ENCODE assay signal across 24 mouse cellular contexts in genomic region chr16:90360327-90360726, GRCm38 (mm10). TPM values are rescaled to one million over a fixed set of nuclear protein-coding genes. Genes with fewer than 3 reads are reported as not detected.
DNase-seq lines count a peak whose midpoint lies in the region; ATAC-seq and TF ChIP-seq lines count a peak whose summit lies in the region.
"Had no signal": no experiment of that assay in that cellular context is flagged by ENCODE, and none has a peak within 500 bp of the region (broad histone marks: within the 10 kb centered on the region; RNA-seq: fewer than 3 reads in every experiment).

No protein-coding gene starts in this region.

- H3K36me3 ChIP-seq in forebrain, embryonic 16.5 days (ENCODE audit: control insufficient read depth, insufficient read depth): no peaks in the 10 kb centered on the region
- H3K36me3 ChIP-seq in forebrain, postnatal 0 days (ENCODE audit: insufficient read depth): no peaks in the 10 kb centered on the region
- no peaks in the 10 kb centered on the region for H3K36me3 ChIP-seq in hindbrain, embryonic 14.5 days (replicated peaks; ENCODE audit: control insufficient read depth, insufficient read depth)
- H3K36me3 ChIP-seq in hindbrain, embryonic 13.5 days: no peaks in the 10 kb centered on the region
- no peaks in the 10 kb centered on the region for H3K36me3 ChIP-seq in midbrain, embryonic 14.5 days (ENCODE audit: control insufficient read depth, insufficient read depth, low read length)
- no peaks in the 10 kb centered on the region for H3K36me3 ChIP-seq in midbrain, embryonic 16.5 days (ENCODE audit: control insufficient read depth, insufficient read depth, low read length)
- H3K36me3 ChIP-seq in kidney, embryonic 14.5 days (ENCODE audit: control insufficient read depth, insufficient read depth, low read length): no peaks in the 10 kb centered on the region
- H3K36me3 ChIP-seq: intestine, embryonic 15.5 days had no signal

- no peaks in the 10 kb centered on the region for H3K9me3 ChIP-seq in forebrain, embryonic 16.5 days (ENCODE audit: control insufficient read depth, low read length)
- no peaks in the 10 kb centered on the region for H3K9me3 ChIP-seq in forebrain, postnatal 0 days (ENCODE audit: low read length)
- H3K9me3 ChIP-seq in hindbrain, embryonic 14.5 days (ENCODE audit: control insufficient read depth, low read length): no peaks in the 10 kb centered on the region
- no peaks in the 10 kb centered on the region for H3K9me3 ChIP-seq in hindbrain, embryonic 13.5 days
- H3K9me3 ChIP-seq in midbrain, embryonic 14.5 days (ENCODE audit: control insufficient read depth, low read length): no peaks in the 10 kb centered on the region
- H3K9me3 ChIP-seq in midbrain, embryonic 16.5 days (replicated peaks; ENCODE audit: control insufficient read depth, low read length, poor library complexity, severe bottlenecking): no peaks in the 10 kb centered on the region
- no peaks in the 10 kb centered on the region for H3K9me3 ChIP-seq in kidney, embryonic 14.5 days (ENCODE audit: control insufficient read depth, low read length)
- H3K9me3 ChIP-seq: intestine, embryonic 15.5 days had no signal

- no peak overlapping the region for H3K4me2 ChIP-seq in forebrain, embryonic 16.5 days (ENCODE audit: low read length)
- H3K4me2 ChIP-seq in forebrain, postnatal 0 days (ENCODE audit: low read depth): no peak overlapping the region
- no peak overlapping the region for H3K4me2 ChIP-seq in hindbrain, embryonic 14.5 days (replicated peaks)
- no peak overlapping the region for H3K4me2 ChIP-seq in hindbrain, embryonic 13.5 days
- H3K4me2 ChIP-seq in midbrain, embryonic 14.5 days (ENCODE audit: low read length): no peak overlapping the region
- H3K4me2 ChIP-seq in midbrain, embryonic 16.5 days (ENCODE audit: low read length): no peak overlapping the region
- no peak overlapping the region for H3K4me2 ChIP-seq in kidney, embryonic 14.5 days (replicated peaks; ENCODE audit: low read depth, low read length)
- H3K4me2 ChIP-seq: intestine, embryonic 15.5 days had no signal

- TF ChIP-seq CTCF in forebrain, postnatal 0 days (IDR thresholded peaks at IDR 0.05; ENCODE audit: low read depth): no peak

- H3K27ac ChIP-seq in forebrain, embryonic 16.5 days (ENCODE audit: low read length): no peak overlapping the region
- no peak overlapping the region for H3K27ac ChIP-seq in forebrain, postnatal 0 days (ENCODE audit: low read depth, low read length)
- H3K27ac ChIP-seq in hindbrain, embryonic 14.5 days: no peak overlapping the region
- H3K27ac ChIP-seq in hindbrain, embryonic 13.5 days: no peak overlapping the region
- H3K27ac ChIP-seq in midbrain, embryonic 14.5 days (replicated peaks; ENCODE audit: low read depth, low read length): no peak overlapping the region
- no peak overlapping the region for H3K27ac ChIP-seq in midbrain, embryonic 16.5 days (ENCODE audit: low read length)
- H3K27ac ChIP-seq in kidney, embryonic 14.5 days (ENCODE audit: low read depth, low read length): no peak overlapping the region
- H3K27ac ChIP-seq: intestine, embryonic 15.5 days; left cerebral cortex, adult 2 months; liver, embryonic 14.5 days; stomach, postnatal 0 days had no signal

- no peak overlapping the region for H3K9ac ChIP-seq in forebrain, embryonic 16.5 days (replicated peaks; ENCODE audit: low read depth, low read length)
- H3K9ac ChIP-seq in forebrain, postnatal 0 days: no peak overlapping the region
- no peak overlapping the region for H3K9ac ChIP-seq in hindbrain, embryonic 14.5 days
- H3K9ac ChIP-seq in hindbrain, embryonic 13.5 days: no peak overlapping the region
- no peak overlapping the region for H3K9ac ChIP-seq in midbrain, embryonic 14.5 days (replicated peaks; ENCODE audit: low read length)
- H3K9ac ChIP-seq in midbrain, embryonic 16.5 days (ENCODE audit: low read depth, low read length): no peak overlapping the region
- H3K9ac ChIP-seq in kidney, embryonic 14.5 days (ENCODE audit: low read depth, low read length): no peak overlapping the region
- H3K9ac ChIP-seq: intestine, embryonic 15.5 days; liver, embryonic 14.5 days had no signal

- no peaks in the 10 kb centered on the region for H3K27me3 ChIP-seq in forebrain, embryonic 16.5 days (replicated peaks; ENCODE audit: control insufficient read depth, insufficient read depth, low read length)
- no peaks in the 10 kb centered on the region for H3K27me3 ChIP-seq in forebrain, postnatal 0 days (ENCODE audit: insufficient read depth, low read length)
- H3K27me3 ChIP-seq in hindbrain, embryonic 14.5 days (ENCODE audit: control insufficient read depth, insufficient read depth, low read length): no peaks in the 10 kb centered on the region
- no peaks in the 10 kb centered on the region for H3K27me3 ChIP-seq in hindbrain, embryonic 13.5 days
- no peaks in the 10 kb centered on the region for H3K27me3 ChIP-seq in midbrain, embryonic 14.5 days (ENCODE audit: control insufficient read depth, insufficient read depth, low read length)
- no peaks in the 10 kb centered on the region for H3K27me3 ChIP-seq in midbrain, embryonic 16.5 days (ENCODE audit: control insufficient read depth, insufficient read depth, low read depth, low read length)
- H3K27me3 ChIP-seq in kidney, embryonic 14.5 days (ENCODE audit: control insufficient read depth, insufficient read depth, low read length): no peaks in the 10 kb centered on the region
- H3K27me3 ChIP-seq: intestine, embryonic 15.5 days had no signal

- ATAC-seq in forebrain, embryonic 16.5 days: 0 out of 2 replicates have a peak, but pooled peaks have one; percentile 43
- ATAC-seq in forebrain, postnatal 0 days: no peak
- no peak for ATAC-seq in hindbrain, embryonic 14.5 days (ENCODE audit: low FRiP score)
- no peak for ATAC-seq in hindbrain, embryonic 13.5 days (ENCODE audit: low FRiP score)
- no peak for ATAC-seq in midbrain, embryonic 14.5 days (ENCODE audit: low FRiP score, low TSS enrichment)
- ATAC-seq in midbrain, embryonic 16.5 days: no peak
- ATAC-seq in kidney, embryonic 14.5 days (ENCODE audit: low FRiP score, low TSS enrichment): no peak
- ATAC-seq: intestine, embryonic 15.5 days had no signal

- H3K4me1 ChIP-seq in forebrain, embryonic 16.5 days (replicated peaks; ENCODE audit: control insufficient read depth, insufficient read depth, low read length): peaks cover 14% of the 10 kb centered on the region
- H3K4me1 ChIP-seq in forebrain, postnatal 0 days (ENCODE audit: insufficient read depth): 0 out of 2 replicates have a peak, but pooled peaks cover 6% of the 10 kb centered on the region
- peaks cover 12% of the 10 kb centered on the region; the same call in 1 of the 2 replicates for H3K4me1 ChIP-seq in hindbrain, embryonic 14.5 days (replicated peaks; ENCODE audit: control insufficient read depth, insufficient read depth, low read length)
- peaks cover 21% of the 10 kb centered on the region for H3K4me1 ChIP-seq in hindbrain, embryonic 13.5 days (replicated peaks)
- no peaks in the 10 kb centered on the region for H3K4me1 ChIP-seq in midbrain, embryonic 14.5 days (ENCODE audit: control insufficient read depth, insufficient read depth, low read length)
- H3K4me1 ChIP-seq in midbrain, embryonic 16.5 days (ENCODE audit: control insufficient read depth, insufficient read depth, low read length): no peaks in the 10 kb centered on the region; the same call in 1 of the 2 replicates
- H3K4me1 ChIP-seq in kidney, embryonic 14.5 days (ENCODE audit: control insufficient read depth, insufficient read depth, low read length): 0 out of 2 replicates have a peak, but pooled peaks cover 3% of the 10 kb centered on the region
- H3K4me1 ChIP-seq: intestine, embryonic 15.5 days had no signal

- H3K4me3 ChIP-seq in forebrain, embryonic 16.5 days (replicated peaks; ENCODE audit: low read length): no peak overlapping the region
- no peak overlapping the region for H3K4me3 ChIP-seq in forebrain, postnatal 0 days (ENCODE audit: low read depth, low read length)
- no peak overlapping the region for H3K4me3 ChIP-seq in hindbrain, embryonic 14.5 days (replicated peaks; ENCODE audit: low read length)
- no peak overlapping the region for H3K4me3 ChIP-seq in hindbrain, embryonic 13.5 days
- no peak overlapping the region for H3K4me3 ChIP-seq in midbrain, embryonic 14.5 days (replicated peaks; ENCODE audit: low read depth, low read length)
- no peak overlapping the region for H3K4me3 ChIP-seq in midbrain, embryonic 16.5 days (ENCODE audit: low read depth, low read length)
- H3K4me3 ChIP-seq in kidney, embryonic 14.5 days (ENCODE audit: low read length): no peak overlapping the region
- H3K4me3 ChIP-seq: intestine, embryonic 15.5 days; left cerebral cortex, adult 2 months had no signal

- 46% methylated on average over 7 of the region's 7 CpGs for WGBS in forebrain, embryonic 16.5 days
- 44% methylated on average over 7 of the region's 7 CpGs for WGBS in forebrain, postnatal 0 days
- WGBS in hindbrain, embryonic 14.5 days: 49% methylated on average over 7 of the region's 7 CpGs
- 52% methylated on average over 7 of the region's 7 CpGs for WGBS in hindbrain, embryonic 13.5 days
- WGBS in midbrain, embryonic 14.5 days: 64% methylated on average over 7 of the region's 7 CpGs
- WGBS in midbrain, embryonic 16.5 days: 51% methylated on average over 7 of the region's 7 CpGs
- 57% methylated on average over 7 of the region's 7 CpGs for WGBS in kidney, embryonic 14.5 days

- no peak for DNase-seq in forebrain, postnatal 0 days
- DNase-seq in hindbrain, embryonic 14.5 days (ENCODE audit: low spot score): peak; percentile 60
- DNase-seq in midbrain, embryonic 14.5 days: peak; percentile 41
- DNase-seq: adrenal gland, postnatal 36 days; cerebellum, adult 18-20 months; cerebellum, postnatal 36 days; gastrocnemius, postnatal 10 days; kidney, adult 9 months; kidney, postnatal 4 days; layer of hippocampus, adult 9-11 months; left cerebral cortex, postnatal 4 days; lung, postnatal 36 days had no signal

RNA-seq across cellular contexts. Expression of gene Hunk, which starts 25.5 kb away (rescaled TPM):
- polyA plus RNA-seq in forebrain, embryonic 16.5 days (2015; fragmentation: Nextera tagmentation; extraction: Ambion mirVana): 11.2 and 11.5 TPM in 2 replicates
- 12.9 and 20.6 TPM in 2 replicates for total RNA-seq in forebrain, postnatal 0 days (2014; rRNA removed)
- polyA plus RNA-seq in forebrain, postnatal 0 days (2015; fragmentation: Nextera tagmentation; extraction: Ambion mirVana): 4.2 and 5.2 TPM in 2 replicates
- 6.9 and 7.8 TPM in 2 replicates for polyA plus RNA-seq in hindbrain, embryonic 14.5 days (2014; fragmentation: Nextera tagmentation; extraction: Ambion mirVana)
- 7.3 and 7.8 TPM in 2 replicates for polyA plus RNA-seq in hindbrain, embryonic 13.5 days (2015; fragmentation: Nextera tagmentation; extraction: Ambion mirVana)
- polyA plus RNA-seq in midbrain, embryonic 14.5 days (2014; fragmentation: Nextera tagmentation; extraction: Ambion mirVana): 8.1 and 8.7 TPM in 2 replicates
- 6.2 and 7.1 TPM in 2 replicates for polyA plus RNA-seq in midbrain, embryonic 16.5 days (2015; fragmentation: Nextera tagmentation; extraction: Ambion mirVana)
- 10.3 and 16.6 TPM in 2 replicates for polyA plus RNA-seq in kidney, embryonic 14.5 days (2014; fragmentation: Nextera tagmentation; extraction: Ambion mirVana)
- total RNA-seq: CH12.LX; hematopoietic stem cell, adult 5-6 weeks; megakaryocyte-erythroid progenitor cell, adult 5-6 weeks; MEL had no signal
